Mouse (Mus musculus) heart, adult 18-20 months (tissue): Measurements from ENCODE around the gene 1110032A03Rik. TPM values are rescaled to one million over a fixed set of nuclear protein-coding genes. Genes with fewer than 3 reads are reported as not detected.

ENCODE experiments used
- DNase-seq, 2 experiments: peaks; one replicate each; pipeline ENCODE4 v3.0.0; 2021 to 2022; ENCODE audit warnings: mixed read lengths in 1 of 2
- total RNA-seq, 2 experiments: library from RNA; stranded (reverse); gene quantifications; 2 replicates each; pipeline ENCODE4 v1.2.3; 2021

1110032A03Rik gene
- total RNA-seq, 2 experiments from 2014 or later: 11.3 to 16.5 TPM

DNA sequence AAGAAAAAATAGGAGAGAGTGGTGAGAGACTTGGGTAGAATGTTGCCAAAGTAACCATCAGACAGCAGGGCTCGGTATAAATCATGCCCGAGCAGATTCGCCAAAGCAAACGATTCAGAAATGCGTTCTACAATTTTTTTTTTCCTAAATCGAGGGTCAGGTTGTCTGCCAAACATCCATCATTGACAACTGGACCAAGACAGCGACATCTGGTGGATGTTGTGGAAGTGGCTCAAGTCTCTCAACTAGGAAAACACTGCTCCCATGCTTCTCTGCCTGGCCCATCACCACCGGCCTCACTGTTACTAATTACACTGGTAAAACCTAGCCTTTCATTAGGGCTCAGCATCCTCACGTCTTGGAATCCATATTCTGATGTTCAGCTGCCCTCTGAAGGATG, 40.3 kb downstream of the 1110032A03Rik start:
- peak; percentile 67 to 82 for DNase-seq

DNA sequence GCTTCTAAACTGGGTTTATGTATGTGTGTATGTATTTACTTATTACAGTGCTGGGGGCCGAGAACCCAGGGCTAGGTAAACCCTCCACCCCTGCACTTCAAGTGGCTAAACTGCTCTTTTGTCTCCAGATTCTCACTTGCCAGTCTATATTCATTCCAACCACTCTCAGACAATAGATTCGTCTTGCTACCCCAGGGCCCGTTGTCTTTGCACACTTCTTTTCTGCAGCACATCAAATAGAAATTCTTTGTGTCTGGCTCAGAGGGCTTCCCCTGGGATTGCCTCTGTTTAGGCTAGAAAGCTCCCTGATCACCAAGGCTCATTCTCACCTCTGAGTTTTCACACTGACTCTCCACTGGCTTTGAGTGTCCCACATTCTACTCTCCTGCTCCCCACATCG, 42.8 kb downstream of the 1110032A03Rik start:
- DNase-seq: no peak

DNA sequence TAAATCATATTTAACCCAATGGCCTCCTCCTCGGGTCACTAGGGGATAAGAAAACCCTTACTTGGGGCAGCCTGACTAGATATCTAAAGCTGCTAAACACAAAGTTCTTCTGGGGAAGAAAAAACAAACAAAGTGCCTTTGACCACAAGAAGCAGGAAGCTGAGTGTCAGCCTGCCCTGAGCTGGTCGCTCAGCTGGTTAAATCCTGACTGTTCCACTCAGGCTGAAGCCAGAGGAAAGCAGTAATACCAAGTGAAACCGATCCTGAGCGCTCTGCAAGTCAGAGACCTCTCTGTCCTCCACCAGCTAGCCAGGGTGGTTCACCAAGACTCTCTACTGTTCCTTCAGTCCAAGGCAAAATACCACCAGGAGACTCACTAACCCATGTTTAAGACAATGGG, 45.7 kb downstream of the 1110032A03Rik start:
- DNase-seq: no peak

DNA sequence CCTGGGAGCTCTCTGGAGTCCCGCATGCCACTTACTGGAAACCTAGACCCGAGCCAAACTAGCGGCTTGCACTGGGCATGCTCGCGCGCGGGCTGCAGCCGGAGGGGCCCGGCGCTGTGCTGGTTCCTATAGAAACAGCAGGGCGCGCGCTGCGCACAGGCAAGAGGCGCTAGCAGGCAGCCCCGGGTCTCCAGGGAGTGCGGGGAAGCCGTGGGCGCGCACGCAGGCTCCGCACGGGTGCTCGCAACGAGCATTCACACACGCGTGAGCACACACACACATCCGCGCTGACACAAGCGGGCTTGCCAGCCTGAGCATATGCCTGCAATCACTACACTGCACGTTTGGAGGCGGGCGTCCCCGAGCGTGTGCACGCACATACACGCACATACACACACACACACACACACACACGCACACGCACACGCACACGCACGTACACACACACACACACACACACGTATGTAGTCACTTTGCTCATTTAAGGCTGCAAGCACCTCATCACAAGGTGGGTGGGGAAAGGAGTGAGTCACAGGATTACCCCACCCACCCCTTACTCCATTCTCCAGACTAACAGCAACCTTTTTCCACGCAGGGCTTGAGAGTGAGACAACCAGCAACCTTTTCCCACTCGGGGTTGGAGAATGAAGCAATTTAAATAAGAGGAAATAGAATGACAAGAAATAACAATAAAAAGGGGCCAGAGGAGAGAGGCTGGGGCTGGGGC, 47.2 kb downstream of the 1110032A03Rik start:
- peak; percentile 69 to 70 for DNase-seq

DNA sequence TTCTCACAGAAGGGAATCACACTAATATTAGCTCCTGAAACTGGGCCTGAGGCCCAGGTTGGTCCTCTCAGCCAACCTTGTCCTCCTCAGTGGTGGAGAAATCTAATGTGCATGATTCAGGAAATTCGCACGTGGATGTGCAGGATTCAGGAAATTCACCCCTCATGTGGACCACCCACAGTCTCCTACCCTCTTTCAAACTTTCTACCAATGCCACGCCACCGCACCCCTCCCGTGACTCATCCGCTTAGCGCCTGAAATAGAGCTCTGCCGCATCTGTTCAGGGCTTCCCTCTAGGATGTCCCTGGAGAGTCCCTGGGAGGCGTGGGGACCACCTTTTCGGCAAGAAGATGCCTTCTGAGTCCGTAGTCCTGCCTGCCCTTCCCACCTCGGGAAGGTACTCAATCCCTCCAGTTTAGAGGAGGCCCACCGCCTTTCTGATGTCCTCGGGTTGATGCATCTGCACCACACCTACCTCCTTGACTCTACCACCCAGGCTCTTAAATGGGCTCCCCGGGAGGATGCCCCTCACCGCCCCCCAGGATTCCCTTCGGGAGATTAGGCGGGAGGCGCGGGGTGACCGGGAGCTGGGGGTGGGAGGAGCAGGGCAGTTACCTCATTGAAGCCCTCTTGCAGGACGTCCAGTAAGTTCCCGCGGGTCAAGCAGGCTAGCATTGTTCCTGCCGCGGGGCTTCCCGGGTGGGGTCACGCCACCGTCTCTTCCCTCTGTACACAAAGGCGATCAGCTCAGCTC, 48.0 kb downstream of the 1110032A03Rik start:
- peak; percentile 32 to 48 for DNase-seq

DNA sequence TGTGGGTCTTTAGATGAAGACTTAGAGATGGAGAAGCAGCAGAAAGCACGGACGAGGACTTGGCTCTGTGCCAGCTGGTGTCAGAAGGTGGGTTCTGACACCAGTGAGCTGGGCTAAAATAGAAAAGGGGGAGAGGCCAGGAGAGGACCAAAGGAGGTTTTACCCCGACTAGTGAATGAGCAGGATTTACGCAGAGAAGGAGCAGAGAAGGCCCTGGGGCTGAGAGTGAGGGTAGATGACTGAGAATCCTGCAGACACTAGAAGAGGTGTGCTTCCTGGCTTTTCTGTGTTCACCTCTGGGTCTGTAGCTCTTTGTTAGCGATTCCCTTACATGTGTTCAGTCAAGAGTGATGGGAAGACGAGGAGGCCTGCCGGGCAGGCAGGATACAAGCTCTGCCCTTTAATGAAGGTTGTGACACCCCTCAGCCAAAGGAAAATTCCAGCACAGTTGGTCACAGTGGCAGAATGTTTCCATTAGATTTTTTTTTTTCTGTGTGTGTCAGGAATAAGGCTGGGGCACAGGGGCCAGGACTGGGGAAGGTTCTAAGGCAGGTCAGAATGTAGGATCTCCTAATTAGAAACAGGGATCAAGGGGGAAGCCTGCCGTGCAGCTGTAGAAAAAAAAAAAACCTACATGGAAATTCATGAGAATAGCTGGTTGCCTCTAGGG, 49.3 kb downstream of the 1110032A03Rik start:
- peak in 1 of 2 experiments; percentile 27 for DNase-seq

DNA sequence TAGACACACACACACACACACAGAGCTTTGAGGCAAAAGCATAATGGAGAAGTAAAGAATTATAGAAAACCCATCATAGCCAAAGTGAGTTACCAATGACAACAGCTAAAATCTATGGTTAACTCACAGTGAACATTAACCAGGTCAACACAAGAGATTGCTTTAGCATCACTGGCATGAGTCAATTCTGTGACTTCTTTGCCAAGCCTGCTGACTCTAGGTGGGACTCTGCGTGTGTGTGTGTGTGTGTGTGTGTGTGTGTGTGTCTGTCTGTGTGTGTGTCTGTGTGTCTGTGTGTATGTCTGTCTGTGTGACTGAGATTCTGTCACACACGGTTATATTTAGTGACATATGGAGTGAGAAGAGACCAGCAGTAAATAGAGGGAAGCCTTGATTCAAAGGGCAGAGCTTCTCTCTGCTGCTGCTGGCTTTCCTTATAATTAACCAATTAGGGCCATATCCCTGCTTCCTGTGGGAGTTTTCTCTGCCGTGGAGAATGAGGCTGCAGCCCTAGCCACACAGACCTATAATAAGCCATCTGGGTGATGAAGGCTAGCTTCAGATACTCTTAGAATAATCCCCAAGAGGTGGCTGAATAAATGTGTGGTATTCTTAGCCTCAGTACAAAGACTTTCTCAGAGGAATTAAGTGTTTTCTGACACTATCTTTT, 50.5 kb downstream of the 1110032A03Rik start:
- no peak for DNase-seq

DNA sequence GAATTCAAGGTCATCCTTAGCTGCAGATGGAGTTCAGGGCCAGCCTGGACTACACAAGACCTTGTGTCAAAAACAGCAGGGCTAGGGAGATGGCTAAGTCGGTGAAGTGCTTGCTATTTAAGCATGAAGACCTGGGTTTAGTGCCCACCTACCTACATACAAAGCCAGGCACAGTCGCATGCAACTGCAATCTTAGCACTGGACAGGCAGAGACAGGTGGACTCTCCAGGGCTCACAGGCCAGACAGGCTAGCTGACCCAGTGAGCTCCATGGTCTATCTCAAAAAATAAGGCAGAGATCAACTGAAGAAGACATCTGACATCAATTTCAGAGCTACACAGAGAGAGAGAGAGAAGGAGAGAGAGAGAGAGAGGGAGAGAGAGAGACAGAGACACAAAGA, 51.2 kb downstream of the 1110032A03Rik start:
- no peak for DNase-seq

DNA sequence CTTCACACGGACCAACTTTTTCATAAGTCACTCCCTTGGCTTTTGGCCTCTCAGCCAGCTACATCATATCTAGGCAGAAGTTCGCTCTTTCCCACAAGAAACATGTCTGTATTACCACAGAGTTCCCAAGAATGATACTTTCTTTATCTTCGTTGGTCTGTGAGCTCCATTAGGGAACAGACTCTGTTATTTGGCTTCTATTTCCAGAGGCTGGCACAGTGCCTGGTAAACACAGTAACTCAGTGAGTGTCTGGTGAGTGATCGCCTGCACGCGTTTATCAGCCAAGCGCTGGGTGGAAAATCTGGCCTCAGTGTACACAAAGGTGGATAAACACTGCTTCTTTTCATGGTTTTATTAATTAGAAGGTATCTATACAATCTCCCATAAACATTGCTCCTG, 51.9 kb downstream of the 1110032A03Rik start:
- peak; percentile 90 to 92 for DNase-seq

DNA sequence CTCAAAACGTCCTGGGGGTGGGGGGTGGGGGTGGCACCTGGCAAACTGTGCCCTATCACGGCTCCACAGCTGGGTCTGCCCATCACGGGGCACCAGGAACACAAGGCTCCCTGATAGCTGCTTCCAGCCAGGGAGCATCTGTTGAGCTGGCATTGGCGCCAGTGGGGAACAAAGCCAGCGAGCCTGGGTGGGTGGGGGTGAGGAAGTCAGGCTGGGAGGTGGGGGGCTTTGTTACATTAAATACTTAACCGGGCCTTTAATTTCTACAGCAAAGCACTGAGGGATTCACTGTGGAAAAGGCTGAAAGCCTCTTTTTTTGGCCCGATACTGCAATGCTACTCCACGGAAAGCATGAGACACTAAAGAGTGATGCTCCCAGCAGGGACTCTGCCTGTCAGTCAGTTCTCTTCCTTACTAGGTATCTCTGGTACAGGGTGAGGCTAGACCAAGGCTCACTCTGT, 52.8 kb downstream of the 1110032A03Rik start:
- DNase-seq: peak in 1 of 2 experiments; percentile 51

DNA sequence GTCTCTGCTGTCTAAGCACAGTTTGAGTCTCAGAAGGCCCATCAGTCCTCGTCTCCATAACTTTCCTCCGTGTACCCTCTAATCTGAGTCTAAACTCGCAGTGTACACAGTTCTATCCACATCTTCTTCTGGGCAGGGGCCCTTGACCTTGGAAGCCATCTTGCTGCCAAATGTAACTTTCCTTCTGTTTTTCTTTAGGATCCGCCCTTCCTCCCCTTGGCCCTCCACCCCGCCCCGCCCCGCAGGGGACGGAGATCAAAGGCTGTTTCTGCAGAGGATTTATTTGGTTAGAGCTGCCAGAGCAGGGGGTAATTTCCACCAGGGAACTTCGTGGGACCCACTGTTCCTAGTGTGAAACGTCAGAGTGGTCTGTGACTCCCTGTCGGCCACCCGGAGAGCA, 54.3 kb downstream of the 1110032A03Rik start:
- peak; percentile 43 to 60 for DNase-seq

DNA sequence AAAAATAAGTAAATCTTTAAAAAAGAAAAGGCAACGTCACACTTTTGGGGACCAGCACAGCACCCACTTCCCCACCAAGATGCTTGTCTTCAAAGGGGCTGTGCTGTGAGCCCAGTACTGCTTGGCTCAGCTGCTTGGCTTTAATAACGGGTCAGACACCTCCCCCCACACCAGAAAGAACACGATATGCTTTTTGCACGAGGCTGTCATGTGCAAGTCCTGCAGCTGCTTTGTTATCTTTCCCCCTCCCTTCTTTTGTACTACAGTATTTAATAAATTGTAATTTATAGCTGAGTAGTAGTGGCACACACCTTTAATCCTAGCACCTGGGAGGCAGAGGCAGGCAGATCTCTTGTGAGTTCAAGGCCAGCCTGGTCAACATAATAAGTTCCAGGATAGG, 56.4 kb downstream of the 1110032A03Rik start:
- no peak for DNase-seq

DNA sequence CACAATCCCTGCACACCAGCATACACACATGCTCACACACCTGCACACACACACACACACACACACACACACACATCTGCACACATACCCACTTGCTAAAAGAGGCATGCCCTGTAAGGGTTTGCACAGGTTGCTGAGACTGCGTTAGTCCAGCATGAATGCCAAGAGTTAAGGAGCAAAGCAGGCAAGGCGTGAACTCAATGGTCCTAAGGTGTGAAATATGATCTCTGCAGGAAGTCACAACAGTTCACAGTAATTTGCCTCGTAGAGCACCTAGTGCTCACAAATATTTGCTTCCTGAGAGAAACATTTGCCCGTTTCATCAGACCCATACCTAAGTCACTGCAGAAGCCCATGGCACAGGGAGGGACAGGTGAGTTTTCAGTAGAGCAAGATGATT, 61.1 kb downstream of the 1110032A03Rik start:
- no peak for DNase-seq

Other genes starting within 250 kb of the 1110032A03Rik start
- 10 to 100 TPM; 27.9 to 36.1 TPM for gene Pts, start 246.8 kb downstream of the 1110032A03Rik start, total RNA-seq
- 1 to 10 TPM; 1.0 to 2.5 TPM for gene Il18, start 220.7 kb downstream of the 1110032A03Rik start, total RNA-seq
- gene Bco2, start 220.3 kb downstream of the 1110032A03Rik start, total RNA-seq: under 1 TPM; 0.52 to 0.64 TPM
- not detected for gene Tex12, start 214.2 kb downstream of the 1110032A03Rik start, total RNA-seq
- 100 to 1,000 TPM; 697 to 709 TPM for gene Sdhd, start 171.7 kb downstream of the 1110032A03Rik start, total RNA-seq
- 100 to 1,000 TPM; 270 to 292 TPM for gene Timm8b, start 171.6 kb downstream of the 1110032A03Rik start, total RNA-seq
- gene Pih1d2, start 158.2 kb downstream of the 1110032A03Rik start, total RNA-seq: under 1 TPM; 0.20 to 0.95 TPM
- 10 to 100 TPM; 11.6 to 14.2 TPM for gene Nkapd1, start 158.1 kb downstream of the 1110032A03Rik start, total RNA-seq
- 100 to 1,000 TPM; 390 to 395 TPM for gene Dlat, start 115.7 kb downstream of the 1110032A03Rik start, total RNA-seq
- 1 to 10 TPM; 3.0 to 4.1 TPM for gene Dixdc1, start 36.0 kb downstream of the 1110032A03Rik start, total RNA-seq
- 1 to 10 TPM; 2.2 to 2.6 TPM for gene 2310030G06Rik, start 29.0 kb downstream of the 1110032A03Rik start, total RNA-seq
- 1,000 to 10,000 TPM; 3,376 to 3,486 TPM for gene Cryab, start 24.2 kb downstream of the 1110032A03Rik start, total RNA-seq
- 100 to 1,000 TPM; 136 to 143 TPM for gene Hspb2, start 23.2 kb downstream of the 1110032A03Rik start, total RNA-seq
- 1 to 10 TPM; 4.1 to 5.8 TPM for gene Fdxacb1, start 7.3 kb downstream of the 1110032A03Rik start, total RNA-seq
- gene Alg9, start 501 bp downstream of the 1110032A03Rik start, total RNA-seq: 10 to 100 TPM; 10.4 to 12.1 TPM
- 10 to 100 TPM; 10.6 to 11.3 TPM for gene Ppp2r1b, start 69.8 kb upstream of the 1110032A03Rik start, total RNA-seq
- 10 to 100 TPM; 27.6 to 34.6 TPM for gene Sik2, start 233.6 kb upstream of the 1110032A03Rik start, total RNA-seq